8 mouse cellular contexts compared by ENCODE assay signal in genomic region chr3:67429338-67429998, GRCm38 (mm10). TPM values are rescaled to one million over a fixed set of nuclear protein-coding genes. Genes with fewer than 3 reads are reported as not detected.
DNase-seq lines count a peak whose midpoint lies in the region; ATAC-seq and TF ChIP-seq lines count a peak whose summit lies in the region.

No protein-coding gene starts in this region.

- intact Hi-C loops in heart, postnatal 25 days (cut with DNase I) = no loop called here

- peak overlapping the region; percentile 91 for H3K9ac ChIP-seq in heart, embryonic 13.5 days
- H3K9ac ChIP-seq in forebrain, embryonic 12.5 days = 0 out of 2 replicates have a peak overlapping the region, but pooled peaks have one; percentile 86
- no peak overlapping the region for H3K9ac ChIP-seq in liver, embryonic 16.5 days (ENCODE audit: low read depth, low read length)

- whole genome bisulfite sequencing in heart, embryonic 13.5 days = 31% methylated on average over 8 of the region's 8 CpGs
- 31% methylated on average over 8 of the region's 8 CpGs for WGBS in forebrain, embryonic 12.5 days
- 30% methylated on average over 8 of the region's 8 CpGs for WGBS in liver, embryonic 16.5 days (ENCODE audit: insufficient replicate concordance)

- peaks cover 30% of the 10 kb centered on the region for H3K36me3 ChIP-seq in heart, embryonic 13.5 days
- H3K36me3 ChIP-seq in E14TG2a.4 (ENCODE audit: insufficient read depth, low read length) = peaks cover 29% of the 10 kb centered on the region
- peaks cover 22% of the 10 kb centered on the region for H3K36me3 ChIP-seq in forebrain, embryonic 12.5 days (replicated peaks)
- no peaks in the 10 kb centered on the region; the same call in 1 of the 2 replicates for H3K36me3 ChIP-seq in liver, embryonic 16.5 days (ENCODE audit: control insufficient read depth, insufficient read depth)

- no peak for TF ChIP-seq CTCF in E14TG2a.4 (conservative IDR thresholded peaks at IDR 0.05; ENCODE audit: low read length)

- H3K4me1 ChIP-seq in heart, embryonic 13.5 days = peaks cover 10% of the 10 kb centered on the region
- peaks cover 13% of the 10 kb centered on the region for H3K4me1 ChIP-seq in E14TG2a.4 (replicated peaks; ENCODE audit: low read depth, low read length)
- H3K4me1 ChIP-seq in forebrain, embryonic 12.5 days = peaks cover 9% of the 10 kb centered on the region
- peaks cover 9% of the 10 kb centered on the region for H3K4me1 ChIP-seq in liver, embryonic 16.5 days (ENCODE audit: control insufficient read depth, low read depth, low read length)

- peak overlapping the region; percentile 92 for H3K4me2 ChIP-seq in heart, embryonic 13.5 days
- H3K4me2 ChIP-seq in forebrain, embryonic 12.5 days = peak overlapping the region; percentile 80
- peak overlapping the region; percentile 78 for H3K4me2 ChIP-seq in liver, embryonic 16.5 days (ENCODE audit: low read depth, low read length)

- DNase-seq in heart, postnatal 25 days (ENCODE audit: low spot score) = no peak
- no peak for DNase-seq in right cerebral cortex, postnatal 14 days
- DNase-seq in cerebellum, postnatal 25 days = no peak
- DNase-seq in layer of hippocampus, adult 11-12 months (ENCODE audit: low spot score) = no peak

- H3K4me3 ChIP-seq in heart, embryonic 13.5 days = peak overlapping the region; percentile 96
- peak overlapping the region; percentile 98 for H3K4me3 ChIP-seq in E14TG2a.4 (replicated peaks; ENCODE audit: low read length)
- peak overlapping the region; percentile 96 for H3K4me3 ChIP-seq in forebrain, embryonic 12.5 days (replicated peaks)
- H3K4me3 ChIP-seq in liver, embryonic 16.5 days (ENCODE audit: low read depth, low read length) = peak overlapping the region; percentile 96

- no peaks in the 10 kb centered on the region for H3K27me3 ChIP-seq in heart, embryonic 13.5 days (replicated peaks)
- no peaks in the 10 kb centered on the region for H3K27me3 ChIP-seq in E14TG2a.4 (ENCODE audit: insufficient read depth, low read length)
- H3K27me3 ChIP-seq in forebrain, embryonic 12.5 days = no peaks in the 10 kb centered on the region
- H3K27me3 ChIP-seq in liver, embryonic 16.5 days (ENCODE audit: control insufficient read depth, insufficient read depth, low read depth, low read length) = no peaks in the 10 kb centered on the region

- H3K9me3 ChIP-seq in heart, embryonic 13.5 days = peaks cover 12% of the 10 kb centered on the region
- H3K9me3 ChIP-seq in E14TG2a.4 (ENCODE audit: low read length) = peaks cover 33% of the 10 kb centered on the region
- H3K9me3 ChIP-seq in forebrain, embryonic 12.5 days = peaks cover 10% of the 10 kb centered on the region; the same call in 1 of the 2 replicates
- H3K9me3 ChIP-seq in liver, embryonic 16.5 days (replicated peaks; ENCODE audit: control insufficient read depth, low read length) = no peaks in the 10 kb centered on the region

- no peak for ATAC-seq in heart, embryonic 13.5 days (ENCODE audit: extremely low read depth, insufficient number of reproducible peaks, low FRiP score, low TSS enrichment)
- peak; percentile 82 for ATAC-seq in forebrain, embryonic 12.5 days (ENCODE audit: low FRiP score)
- 0 out of 2 replicates have a peak, but pooled peaks have one; percentile 9 for ATAC-seq in liver, embryonic 16.5 days (ENCODE audit: low read depth)

- H3K27ac ChIP-seq in heart, embryonic 13.5 days (replicated peaks) = no peak overlapping the region
- H3K27ac ChIP-seq in forebrain, embryonic 12.5 days = no peak overlapping the region
- no peak overlapping the region for H3K27ac ChIP-seq in liver, embryonic 16.5 days (ENCODE audit: low read length)

RNA-seq across cellular contexts. Expression of gene Gfm1, which starts 0.4 kb away (rescaled TPM):
- polyA plus RNA-seq in heart, embryonic 13.5 days (2015; fragmentation: Nextera tagmentation; extraction: Ambion mirVana) = 97.6 and 106 TPM in 2 replicates
- 100 to 1,000 TPM; 226 to 229 TPM for total RNA-seq in heart, postnatal 25 days (2021)
- polyA plus RNA-seq in forebrain, embryonic 12.5 days (2016; fragmentation: Nextera tagmentation; extraction: Ambion mirVana) = 39.7 and 46.3 TPM in 2 replicates
- 27.2 and 29.3 TPM in 2 replicates for polyA plus RNA-seq in liver, embryonic 16.5 days (2015; fragmentation: Nextera tagmentation; extraction: Ambion mirVana)

RNA-seq across cellular contexts. Expression of gene Lxn, which starts 34.3 kb away (rescaled TPM):
- 62.4 and 64.3 TPM in 2 replicates for polyA plus RNA-seq in heart, embryonic 13.5 days (2015; fragmentation: Nextera tagmentation; extraction: Ambion mirVana)
- total RNA-seq in heart, postnatal 25 days (2021) = 1 to 10 TPM; 6.5 TPM
- 57.1 and 58.2 TPM in 2 replicates for polyA plus RNA-seq in forebrain, embryonic 12.5 days (2016; fragmentation: Nextera tagmentation; extraction: Ambion mirVana)
- polyA plus RNA-seq in liver, embryonic 16.5 days (2015; fragmentation: Nextera tagmentation; extraction: Ambion mirVana) = 9.9 and 11.3 TPM in 2 replicates

RNA-seq across cellular contexts. Expression of gene Gm17402, which starts 54.5 kb away (rescaled TPM):
- not detected in 2 replicates for polyA plus RNA-seq in heart, embryonic 13.5 days (2015; fragmentation: Nextera tagmentation; extraction: Ambion mirVana)
- not detected for total RNA-seq in heart, postnatal 25 days (2021)
- polyA plus RNA-seq in forebrain, embryonic 12.5 days (2016; fragmentation: Nextera tagmentation; extraction: Ambion mirVana) = not detected in 2 replicates
- not detected in 2 replicates for polyA plus RNA-seq in liver, embryonic 16.5 days (2015; fragmentation: Nextera tagmentation; extraction: Ambion mirVana)

RNA-seq across cellular contexts. Expression of gene Mlf1, which starts 55.6 kb away (rescaled TPM):
- polyA plus RNA-seq in heart, embryonic 13.5 days (2015; fragmentation: Nextera tagmentation; extraction: Ambion mirVana) = 209 and 223 TPM in 2 replicates
- total RNA-seq in heart, postnatal 25 days (2021) = 100 to 1,000 TPM; 328 to 331 TPM
- 23.6 and 25.6 TPM in 2 replicates for polyA plus RNA-seq in forebrain, embryonic 12.5 days (2016; fragmentation: Nextera tagmentation; extraction: Ambion mirVana)
- polyA plus RNA-seq in liver, embryonic 16.5 days (2015; fragmentation: Nextera tagmentation; extraction: Ambion mirVana) = 1.7 and 1.8 TPM in 2 replicates
